Comparison of ENCODE assay signal across 8 mouse cellular contexts in the genomic region with DNA sequence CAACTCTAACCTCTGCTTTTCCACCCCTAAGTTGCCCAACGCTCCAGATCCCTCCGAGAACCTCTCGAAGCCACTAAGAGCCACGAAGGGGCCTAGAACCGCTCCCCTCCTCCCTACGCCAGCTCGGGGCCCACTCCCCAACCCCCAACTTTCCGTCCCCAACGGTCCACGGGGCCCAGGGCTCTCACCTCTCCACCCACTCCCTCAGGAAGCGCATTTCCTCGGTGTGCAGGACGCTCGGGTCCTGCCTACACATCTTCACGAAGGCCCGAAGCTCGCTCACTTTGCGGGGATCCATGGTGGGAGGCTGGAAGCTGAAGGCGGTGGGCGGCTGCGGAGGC. TPM values are rescaled to one million over a fixed set of nuclear protein-coding genes. Genes with fewer than 3 reads are reported as not detected.
DNase-seq lines count a peak whose midpoint lies in the region; ATAC-seq and TF ChIP-seq lines count a peak whose summit lies in the region.

No protein-coding gene starts in this region.

- ATAC-seq in kidney, embryonic 14.5 days (ENCODE audit: low FRiP score, low TSS enrichment): no peak; the same call in 1 of the 2 replicates
- no peak for ATAC-seq in hindbrain, embryonic 15.5 days (ENCODE audit: low FRiP score, low read depth)
- ATAC-seq in midbrain, embryonic 15.5 days (replicated peaks): no peak; the same call in 1 of the 2 replicates

- peak overlapping the region; percentile 89 for H3K9ac ChIP-seq in kidney, embryonic 14.5 days (ENCODE audit: low read depth, low read length)
- peak overlapping the region; percentile 94 for H3K9ac ChIP-seq in hindbrain, embryonic 15.5 days
- peak overlapping the region; percentile 80 for H3K9ac ChIP-seq in midbrain, embryonic 15.5 days

- no peaks in the 10 kb centered on the region for H3K9me3 ChIP-seq in kidney, embryonic 14.5 days (ENCODE audit: control insufficient read depth, low read length)
- H3K9me3 ChIP-seq in hindbrain, embryonic 15.5 days: no peaks in the 10 kb centered on the region
- H3K9me3 ChIP-seq in midbrain, embryonic 15.5 days: no peaks in the 10 kb centered on the region

- no peak for TF ChIP-seq CTCF in bone marrow macrophage, adult 2 months (IDR thresholded peaks at IDR 0.05; ENCODE audit: low read depth, low read length)

- TF ChIP-seq POLR2A in bone marrow macrophage, adult 2 months (IDR thresholded peaks at IDR 0.05; ENCODE audit: borderline replicate concordance, low read depth, low read length): no peak

- H3K27me3 ChIP-seq in kidney, embryonic 14.5 days (ENCODE audit: control insufficient read depth, insufficient read depth, low read length): no peaks in the 10 kb centered on the region
- H3K27me3 ChIP-seq in hindbrain, embryonic 15.5 days: no peaks in the 10 kb centered on the region
- H3K27me3 ChIP-seq in midbrain, embryonic 15.5 days (replicated peaks): no peaks in the 10 kb centered on the region

- peak overlapping the region; percentile 73 for H3K4me2 ChIP-seq in kidney, embryonic 14.5 days (replicated peaks; ENCODE audit: low read depth, low read length)
- H3K4me2 ChIP-seq in hindbrain, embryonic 15.5 days: peak overlapping the region; percentile 66
- H3K4me2 ChIP-seq in midbrain, embryonic 15.5 days: peak overlapping the region; percentile 78

- no peak for DNase-seq in kidney, postnatal 4 days
- no peak for DNase-seq in embryo, embryonic 11 days
- no peak for DNase-seq in gastrocnemius, adult 8-10 months (ENCODE audit: low spot score in 2 of 2)
- no peak for DNase-seq in layer of hippocampus, postnatal 36 days

- peaks cover 14% of the 10 kb centered on the region for H3K4me1 ChIP-seq in kidney, embryonic 14.5 days (ENCODE audit: control insufficient read depth, insufficient read depth, low read length)
- peaks cover 21% of the 10 kb centered on the region for H3K4me1 ChIP-seq in bone marrow macrophage, adult 2 months (ENCODE audit: control insufficient read depth, insufficient read depth, low read length)
- H3K4me1 ChIP-seq in hindbrain, embryonic 15.5 days (replicated peaks): peaks cover 31% of the 10 kb centered on the region
- H3K4me1 ChIP-seq in midbrain, embryonic 15.5 days: peaks cover 32% of the 10 kb centered on the region

- H3K4me3 ChIP-seq in kidney, embryonic 14.5 days (ENCODE audit: low read length): peak overlapping the region; percentile 73
- peak overlapping the region; percentile 97 for H3K4me3 ChIP-seq in bone marrow macrophage, adult 2 months (ENCODE audit: insufficient read depth, low read length)
- peak overlapping the region; percentile 83 for H3K4me3 ChIP-seq in hindbrain, embryonic 15.5 days
- peak overlapping the region; percentile 72 for H3K4me3 ChIP-seq in midbrain, embryonic 15.5 days

- peak overlapping the region; percentile 92 for H3K27ac ChIP-seq in kidney, embryonic 14.5 days (ENCODE audit: low read depth, low read length)
- H3K27ac ChIP-seq in bone marrow macrophage, adult 2 months (ENCODE audit: insufficient read depth, low read depth, low read length): peak overlapping the region; percentile 80
- H3K27ac ChIP-seq in hindbrain, embryonic 15.5 days (replicated peaks): peak overlapping the region; percentile 97
- peak overlapping the region; percentile 95 for H3K27ac ChIP-seq in midbrain, embryonic 15.5 days

- under 1% methylated on average over 21 of the region's 21 CpGs for WGBS in kidney, embryonic 14.5 days
- 0% methylated on average over 21 of the region's 21 CpGs for WGBS in hindbrain, embryonic 15.5 days
- WGBS in midbrain, embryonic 15.5 days: 0% methylated on average over 21 of the region's 21 CpGs

- no peaks in the 10 kb centered on the region; the same call in 1 of the 2 replicates for H3K36me3 ChIP-seq in kidney, embryonic 14.5 days (ENCODE audit: control insufficient read depth, insufficient read depth, low read length)
- H3K36me3 ChIP-seq in hindbrain, embryonic 15.5 days: no peaks in the 10 kb centered on the region
- no peaks in the 10 kb centered on the region for H3K36me3 ChIP-seq in midbrain, embryonic 15.5 days (replicated peaks)

RNA-seq across cellular contexts. Expression of a gene that starts 0.6 kb away (rescaled TPM):
- 171 and 181 TPM in 2 replicates for polyA plus RNA-seq in kidney, embryonic 14.5 days (2014; fragmentation: Nextera tagmentation; extraction: Ambion mirVana)
- 166 and 202 TPM in 2 replicates for polyA plus RNA-seq in bone marrow macrophage, adult 2 months (2012; ENCODE audit: insufficient read depth, insufficient read length, missing spikeins)
- 185 and 196 TPM in 2 replicates for polyA plus RNA-seq in hindbrain, embryonic 15.5 days (2015; fragmentation: Nextera tagmentation; extraction: Ambion mirVana)
- 180 and 190 TPM in 2 replicates for polyA plus RNA-seq in midbrain, embryonic 15.5 days (2015; fragmentation: Nextera tagmentation; extraction: Ambion mirVana)
- total RNA-seq in gastrocnemius, adult 8-10 months (2022): 10 to 100 TPM; 82.9 to 93.0 (median 88.0) TPM
- total RNA-seq in layer of hippocampus, postnatal 36 days (2021): 100 to 1,000 TPM; 177 to 181 TPM

RNA-seq across cellular contexts. Expression of a gene that starts 0.7 kb away (rescaled TPM):
- 5.5 and 10.0 TPM in 2 replicates for polyA plus RNA-seq in kidney, embryonic 14.5 days (2014; fragmentation: Nextera tagmentation; extraction: Ambion mirVana)
- polyA plus RNA-seq in bone marrow macrophage, adult 2 months (2012; ENCODE audit: insufficient read depth, insufficient read length, missing spikeins): 8.8 and 9.8 TPM in 2 replicates
- polyA plus RNA-seq in hindbrain, embryonic 15.5 days (2015; fragmentation: Nextera tagmentation; extraction: Ambion mirVana): 8.6 and 9.9 TPM in 2 replicates
- polyA plus RNA-seq in midbrain, embryonic 15.5 days (2015; fragmentation: Nextera tagmentation; extraction: Ambion mirVana): 9.5 and 11.2 TPM in 2 replicates
- total RNA-seq in gastrocnemius, adult 8-10 months (2022): 1 to 10 TPM; 4.6 to 8.1 (median 7.7) TPM
- total RNA-seq in layer of hippocampus, postnatal 36 days (2021): 10 to 100 TPM; 17.3 to 18.0 TPM

RNA-seq across cellular contexts. Expression of a gene that starts 8.8 kb away (rescaled TPM):
- polyA plus RNA-seq in kidney, embryonic 14.5 days (2014; fragmentation: Nextera tagmentation; extraction: Ambion mirVana): 1.3 and 1.5 TPM in 2 replicates
- polyA plus RNA-seq in bone marrow macrophage, adult 2 months (2012; ENCODE audit: insufficient read depth, insufficient read length, missing spikeins): 0.79 TPM in 1 of 2 replicates, not detected in the other
- 1.3 and 1.9 TPM in 2 replicates for polyA plus RNA-seq in hindbrain, embryonic 15.5 days (2015; fragmentation: Nextera tagmentation; extraction: Ambion mirVana)
- polyA plus RNA-seq in midbrain, embryonic 15.5 days (2015; fragmentation: Nextera tagmentation; extraction: Ambion mirVana): 1.6 and 1.9 TPM in 2 replicates
- total RNA-seq in gastrocnemius, adult 8-10 months (2022): not detected
- not detected for total RNA-seq in layer of hippocampus, postnatal 36 days (2021)

RNA-seq across cellular contexts. Expression of a gene that starts 38.7 kb away (rescaled TPM):
- 117 and 127 TPM in 2 replicates for polyA plus RNA-seq in kidney, embryonic 14.5 days (2014; fragmentation: Nextera tagmentation; extraction: Ambion mirVana)
- polyA plus RNA-seq in bone marrow macrophage, adult 2 months (2012; ENCODE audit: insufficient read depth, insufficient read length, missing spikeins): 38.0 and 42.7 TPM in 2 replicates
- 123 and 125 TPM in 2 replicates for polyA plus RNA-seq in hindbrain, embryonic 15.5 days (2015; fragmentation: Nextera tagmentation; extraction: Ambion mirVana)
- polyA plus RNA-seq in midbrain, embryonic 15.5 days (2015; fragmentation: Nextera tagmentation; extraction: Ambion mirVana): 132 and 138 TPM in 2 replicates
- 1 to 10 TPM; 4.9 to 8.7 (median 7.5) TPM for total RNA-seq in gastrocnemius, adult 8-10 months (2022)
- total RNA-seq in layer of hippocampus, postnatal 36 days (2021): 10 to 100 TPM; 39.8 to 44.0 TPM
